Mouse (Mus musculus): ENCODE results near the gene Elane. TPM values are rescaled to one million over a fixed set of nuclear protein-coding genes. Genes with fewer than 3 reads are reported as not detected.

Elane gene
- total RNA-seq, 2 experiments from 2014 or later, result not detected

DNA sequence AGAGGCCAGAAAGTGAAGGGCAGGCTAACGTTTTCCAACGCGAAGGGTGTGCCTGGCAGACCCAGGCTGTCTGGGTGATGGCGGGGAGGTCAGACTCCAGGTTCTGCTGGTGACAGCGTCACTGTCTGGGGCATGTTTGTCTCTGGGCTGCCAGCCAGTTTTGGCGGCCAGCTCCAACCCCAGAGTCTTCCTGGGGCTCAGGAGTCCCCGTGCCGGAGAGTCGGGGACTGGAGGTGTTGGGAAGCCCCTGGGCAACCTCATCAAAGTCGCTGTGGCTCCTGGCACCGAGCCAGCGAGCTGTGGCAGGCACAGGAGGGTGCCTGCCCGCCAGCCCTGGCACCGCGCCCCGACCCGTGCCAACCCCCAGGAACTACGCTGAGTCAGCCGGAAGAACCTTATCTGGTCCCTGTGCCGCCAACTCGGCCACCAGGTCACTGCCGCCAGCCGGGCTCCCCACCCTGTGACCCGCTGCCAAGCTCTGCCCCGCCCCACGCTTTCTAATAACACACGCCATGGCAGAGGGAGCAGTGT is 50.9 kb downstream of the Elane start:
- intact Hi-C loops (cut with DNase I), result no loop called here
- DNase-seq (ENCODE audit: low spot score in 2 of 2), result no peak

Small RNA genes lying within 50 kb of the gene (microRNA-seq; reads per million reads assigned to microRNA genes)
- gene Mir6910, result 0 reads per million in 2 experiments

Other genes with a start within 250 kb of the Elane start
- gene Shc2, start 248.3 kb upstream of the Elane start, total RNA-seq (2021), result 10 to 100 TPM; 49.8 to 50.3 TPM
- under 1 TPM; 0.46 to 0.63 TPM for gene Odf3l2, start 240.5 kb upstream of the Elane start, total RNA-seq (2021)
- under 1 TPM in 1 of 2 experiments, not detected in 1; 0.23 TPM for gene Madcam1, start 221.7 kb upstream of the Elane start, total RNA-seq (2021)
- 10 to 100 TPM; 71.9 to 77.9 TPM for gene Tpgs1, start 216.9 kb upstream of the Elane start, total RNA-seq (2021)
- gene Cdc34, start 204.1 kb upstream of the Elane start, total RNA-seq (2021), result 10 to 100 TPM; 64.2 to 70.3 TPM
- gene Gzmm, start 197.2 kb upstream of the Elane start, total RNA-seq (2021), result 1 to 10 TPM in 1 of 2 experiments, under 1 TPM in 1; 0.81 to 1.6 TPM
- 100 to 1,000 TPM; 785 to 820 TPM for gene Bsg, start 181.8 kb upstream of the Elane start, total RNA-seq (2021)
- 10 to 100 TPM; 93.4 to 99.2 TPM for gene Hcn2, start 169.6 kb upstream of the Elane start, total RNA-seq (2021)
- 10 to 100 TPM; 43.8 to 45.4 TPM for gene Polrmt, start 139.7 kb upstream of the Elane start, total RNA-seq (2021)
- gene Fgf22, start 131.2 kb upstream of the Elane start, total RNA-seq (2021), result 1 to 10 TPM; 1.4 to 2.1 TPM
- gene Rnf126, start 119.3 kb upstream of the Elane start, total RNA-seq (2021), result 10 to 100 TPM; 95.4 to 97.1 TPM
- 1 to 10 TPM; 1.7 to 2.2 TPM for gene Fstl3, start 109.0 kb upstream of the Elane start, total RNA-seq (2021)
- gene Prss57, start 95.3 kb upstream of the Elane start, total RNA-seq (2021), result 1 to 10 TPM in 1 of 2 experiments, under 1 TPM in 1; 0.17 to 1.1 TPM
- gene Palm, start 92.7 kb upstream of the Elane start, total RNA-seq (2021), result 100 to 1,000 TPM; 398 to 410 TPM
- gene Misp, start 65.3 kb upstream of the Elane start, total RNA-seq (2021), result under 1 TPM; 0.59 to 0.72 TPM
- gene Ptbp1, start 31.8 kb upstream of the Elane start, total RNA-seq (2021), result 10 to 100 TPM; 52.1 to 61.1 TPM
- 1 to 10 TPM; 2.3 to 3.1 TPM for gene Prtn3, start 11.8 kb upstream of the Elane start, total RNA-seq (2021)
- 10 to 100 TPM; 68.3 to 71.2 TPM for gene Plppr3, start 11.6 kb upstream of the Elane start, total RNA-seq (2021)
- not detected for gene Cfd, start 4.6 kb downstream of the Elane start, total RNA-seq (2021)
- 10 to 100 TPM; 55.0 to 66.5 TPM for gene Med16, start 22.7 kb downstream of the Elane start, total RNA-seq (2021)
- gene Gm26602, start 24.6 kb downstream of the Elane start, total RNA-seq (2021), result not detected
- 1 to 10 TPM; 5.7 to 7.6 TPM for gene Kiss1r, start 30.7 kb downstream of the Elane start, total RNA-seq (2021)
- 100 to 1,000 TPM; 438 to 440 TPM for gene R3hdm4, start 35.0 kb downstream of the Elane start, total RNA-seq (2021)
- gene Arid3a, start 40.8 kb downstream of the Elane start, total RNA-seq (2021), result 1 to 10 TPM; 5.4 to 7.0 TPM
- 10 to 100 TPM; 45.3 to 46.5 TPM for gene Wdr18, start 73.9 kb downstream of the Elane start, total RNA-seq (2021)
- gene Grin3b, start 84.5 kb downstream of the Elane start, total RNA-seq (2021), result under 1 TPM; 0.21 to 0.40 TPM
- gene Tmem259, start 98.1 kb downstream of the Elane start, total RNA-seq (2021), result 100 to 1,000 TPM; 140 to 152 TPM
- gene Cnn2, start 102.3 kb downstream of the Elane start, total RNA-seq (2021), result 10 to 100 TPM in 1 of 2 experiments, 1 to 10 TPM in 1; 9.5 to 11.9 TPM
- gene Abca7, start 110.2 kb downstream of the Elane start, total RNA-seq (2021), result 10 to 100 TPM; 10.9 TPM
- 1 to 10 TPM; 3.3 to 4.0 TPM for gene Arhgap45, start 130.4 kb downstream of the Elane start, total RNA-seq (2021)
- gene Polr2e, start 153.5 kb downstream of the Elane start, total RNA-seq (2021), result 10 to 100 TPM; 66.9 to 68.9 TPM
- 100 to 1,000 TPM; 462 to 482 TPM for gene Gpx4, start 160.9 kb downstream of the Elane start, total RNA-seq (2021)
- gene Sbno2, start 219.3 kb downstream of the Elane start, total RNA-seq (2021), result 10 to 100 TPM; 19.2 to 19.3 TPM
- 10 to 100 TPM; 86.2 to 90.8 TPM for gene Stk11, start 229.6 kb downstream of the Elane start, total RNA-seq (2021)

Data from left cerebral cortex, postnatal 14 days (tissue).